Mouse (Mus musculus): Measurements from ENCODE around the gene Ss18l2.

The Ss18l2 gene

GRCm38 (mm10) chr9:121709898-121710583, at the start of gene Ss18l2:
Gene Ss18l2, plus strand, starts transcription at chr9:121710329.
- DNase-seq, result peak; percentile 95

DNA sequence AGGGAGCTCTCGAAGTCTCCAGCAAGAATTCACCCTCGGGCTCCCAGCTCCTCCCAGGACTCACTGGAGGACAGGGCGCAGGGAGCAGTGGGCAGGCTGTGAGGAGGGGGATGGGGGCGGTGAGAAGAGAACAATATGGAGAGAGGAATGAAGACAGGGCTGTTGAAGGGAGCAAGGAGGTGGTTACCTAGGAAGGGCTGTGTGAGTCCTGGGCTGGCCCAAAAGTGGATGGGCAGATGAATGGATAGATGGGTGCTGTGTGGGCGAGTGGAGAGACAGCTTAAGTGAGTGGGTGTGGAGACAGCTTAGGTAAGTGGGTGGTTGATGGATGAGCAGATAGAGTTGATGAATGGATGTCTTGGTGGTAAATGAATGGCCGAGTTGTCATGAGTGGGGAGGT, 46.7 kb upstream of the Ss18l2 start:
- DNase-seq, result no peak

GRCm38 (mm10) chr9:121664104-121664503, 46.0 kb upstream of the Ss18l2 start:
- no peak for DNase-seq

- DNase-seq, result peak; percentile 54
These were observed 43.0 kb upstream of the Ss18l2 start for GRCm38 (mm10) chr9:121666957-121667630.

- no peak for DNase-seq
These were observed 42.3 kb upstream of the Ss18l2 start for GRCm38 (mm10) chr9:121667822-121668221.

- peak; percentile 59 for DNase-seq
These were observed 40.8 kb upstream of the Ss18l2 start for GRCm38 (mm10) chr9:121669348-121669791.

DNA sequence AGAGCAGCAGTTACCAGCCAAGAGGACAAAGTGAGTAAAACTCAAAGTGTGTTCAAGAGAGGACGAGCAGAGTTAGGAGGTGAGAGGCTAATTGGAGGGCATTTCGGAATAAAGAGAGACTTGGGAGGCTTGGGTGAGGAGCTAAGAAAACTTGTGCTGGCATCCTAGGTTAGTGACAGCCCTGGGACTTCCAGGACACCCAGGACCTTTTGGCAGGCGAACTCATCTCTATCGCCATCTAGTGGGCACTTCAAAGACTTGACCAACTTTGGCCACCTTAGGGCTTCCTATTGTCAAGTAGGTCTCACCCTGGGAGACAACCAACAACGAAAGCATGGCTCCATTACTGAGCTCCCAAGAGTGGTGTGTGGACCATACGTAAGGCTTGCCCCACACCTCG, 38.8 kb upstream of the Ss18l2 start:
- DNase-seq, result no peak

GRCm38 (mm10) chr9:121672311-121672710, 37.8 kb upstream of the Ss18l2 start:
- no peak for DNase-seq

- no peak for DNase-seq
These were observed 36.4 kb upstream of the Ss18l2 start for GRCm38 (mm10) chr9:121673716-121674115.

GRCm38 (mm10) chr9:121675011-121675410, 35.1 kb upstream of the Ss18l2 start:
- no peak for DNase-seq

GRCm38 (mm10) chr9:121675556-121675955, 34.6 kb upstream of the Ss18l2 start:
- DNase-seq, result no peak

DNA sequence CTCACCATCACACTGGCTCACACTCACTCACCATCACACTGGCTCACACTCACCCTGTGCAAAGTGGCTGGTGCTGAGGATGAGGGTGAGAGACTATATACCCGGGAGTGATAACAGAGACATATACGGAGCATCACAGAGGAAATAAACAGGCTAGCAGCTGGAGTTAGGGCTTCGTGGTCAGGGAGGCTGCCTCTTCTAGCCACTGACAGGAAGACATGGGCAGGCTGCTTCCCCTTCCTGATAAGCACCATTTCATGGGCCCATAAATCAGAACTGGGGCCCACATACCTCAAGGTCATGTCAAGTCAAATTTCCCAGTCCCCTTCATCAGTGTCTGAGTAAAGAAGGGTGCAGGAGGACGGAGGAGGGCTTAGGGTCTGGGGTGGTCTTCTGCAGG, 33.1 kb upstream of the Ss18l2 start:
- no peak for DNase-seq

GRCm38 (mm10) chr9:121677476-121677875, 32.7 kb upstream of the Ss18l2 start:
- no peak for DNase-seq

GRCm38 (mm10) chr9:121679549-121679948, 30.6 kb upstream of the Ss18l2 start:
- DNase-seq, result peak; percentile 53

- no peak for DNase-seq
These were observed 28.9 kb upstream of the Ss18l2 start for GRCm38 (mm10) chr9:121681191-121681590.

- no peak for DNase-seq
These were observed 28.0 kb upstream of the Ss18l2 start for GRCm38 (mm10) chr9:121682037-121682680.

DNA sequence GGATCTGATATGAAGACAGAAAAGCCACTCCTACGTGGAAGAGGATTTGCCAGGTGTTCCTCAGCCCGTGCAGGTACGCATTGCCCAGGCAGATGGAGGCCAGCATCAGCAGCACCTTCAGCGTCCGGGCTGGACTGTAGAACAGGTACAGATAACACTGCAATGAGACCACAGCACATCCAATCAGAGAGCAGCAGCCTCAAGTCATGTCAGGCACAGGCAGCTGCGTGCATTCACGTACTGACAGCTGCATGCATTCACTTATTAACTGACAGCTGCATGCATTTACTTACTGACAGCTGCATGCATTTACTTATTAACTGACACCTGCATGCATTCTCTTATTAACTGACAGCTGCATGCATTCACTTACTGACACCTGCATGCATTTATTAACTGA, 25.4 kb upstream of the Ss18l2 start:
- DNase-seq, result no peak

GRCm38 (mm10) chr9:121690200-121690651, 19.9 kb upstream of the Ss18l2 start:
- DNase-seq, result peak; percentile 35

DNA sequence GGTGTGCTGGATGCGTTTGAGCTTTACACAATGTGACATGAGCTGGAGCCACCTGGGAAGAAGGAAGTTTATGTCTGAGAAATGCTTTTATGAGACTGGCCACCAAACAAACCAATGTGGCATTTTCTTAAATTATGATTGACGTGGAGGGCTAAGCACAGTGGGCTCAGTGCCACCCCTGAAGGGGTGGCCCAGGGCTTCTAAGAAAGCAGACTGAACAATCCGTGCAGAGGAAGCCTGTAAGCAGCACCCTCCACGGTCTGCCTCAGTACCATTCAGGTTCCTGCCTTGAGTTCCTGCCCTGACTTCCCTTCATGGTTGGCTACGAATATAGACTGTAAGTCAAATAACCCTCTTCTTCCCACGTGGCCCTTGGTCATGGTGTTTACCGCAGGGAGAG, 19.4 kb upstream of the Ss18l2 start:
- DNase-seq, result no peak

- no peak for DNase-seq
These were observed 15.4 kb upstream of the Ss18l2 start for GRCm38 (mm10) chr9:121694736-121695135.

DNA sequence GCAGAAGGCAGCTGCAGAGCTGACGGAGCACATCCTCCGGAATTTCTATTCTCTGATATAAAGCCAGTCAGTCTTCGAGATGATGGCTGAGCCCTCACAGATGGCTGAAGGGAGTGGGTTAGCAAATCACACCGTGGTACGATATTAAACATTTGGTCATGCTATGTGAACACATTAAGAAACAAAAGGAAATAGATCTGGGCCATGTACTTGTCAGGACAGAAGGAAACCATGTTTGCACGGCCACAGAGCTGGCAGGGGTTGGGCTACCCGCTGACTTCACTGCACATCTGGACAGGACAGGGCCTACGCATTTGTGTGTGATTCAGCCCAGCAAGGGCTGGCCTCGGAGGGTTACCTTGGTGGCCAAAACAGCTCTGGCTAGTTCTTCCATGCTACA, 13.5 kb upstream of the Ss18l2 start:
- no peak for DNase-seq

GRCm38 (mm10) chr9:121697150-121698049, 12.7 kb upstream of the Ss18l2 start:
- DNase-seq, result peak; percentile 73

DNA sequence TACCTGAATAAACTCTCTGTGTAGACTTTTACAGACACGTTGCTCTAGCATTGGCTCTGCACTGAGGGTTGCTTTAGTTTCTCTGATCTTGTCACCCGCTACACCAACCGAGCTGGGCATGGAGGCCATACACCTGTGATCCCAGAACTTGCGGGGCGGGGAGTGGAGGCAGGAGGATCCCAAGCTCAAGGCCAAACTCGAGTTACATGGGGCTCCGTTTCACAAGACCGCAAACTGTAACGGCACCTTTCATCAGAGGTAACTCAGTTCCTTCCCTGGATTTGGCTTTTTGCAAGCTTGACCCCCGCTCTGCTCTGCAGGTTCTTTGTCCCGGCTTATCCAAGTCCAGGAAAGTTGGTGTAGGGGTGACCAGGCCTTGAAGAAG, 5.9 kb upstream of the Ss18l2 start:
- no peak for DNase-seq
